Comparison of ENCODE assay signal across 8 mouse cellular contexts in genomic region chr3:117574529-117575252, GRCm38 (mm10). TPM values are rescaled to one million over a fixed set of nuclear protein-coding genes. Genes with fewer than 3 reads are reported as not detected.
DNase-seq lines count a peak whose midpoint lies in the region; ATAC-seq and TF ChIP-seq lines count a peak whose summit lies in the region.

Plppr5 (plus strand) TSS chr3:117574836.

- H3K36me3 ChIP-seq in kidney, embryonic 15.5 days = no peaks in the 10 kb centered on the region
- no peaks in the 10 kb centered on the region for H3K36me3 ChIP-seq in hindbrain, embryonic 12.5 days
- H3K36me3 ChIP-seq in limb, embryonic 14.5 days (ENCODE audit: control insufficient read depth, insufficient read depth, low read length) = no peaks in the 10 kb centered on the region

- peak within 1 kb of the TSS; percentile 97 for H3K4me2 ChIP-seq in kidney, embryonic 15.5 days
- H3K4me2 ChIP-seq in hindbrain, embryonic 12.5 days (replicated peaks) = peak within 1 kb of the TSS; percentile 97
- H3K4me2 ChIP-seq in limb, embryonic 14.5 days (replicated peaks; ENCODE audit: low read depth, low read length, severe bottlenecking) = peak within 1 kb of the TSS; percentile 99

- peak; percentile 47; the same call in 1 of the 2 replicates for ATAC-seq in kidney, embryonic 15.5 days (replicated peaks; ENCODE audit: low FRiP score)
- ATAC-seq in hindbrain, embryonic 12.5 days (ENCODE audit: low FRiP score) = peak; percentile 65
- ATAC-seq in limb, embryonic 14.5 days (ENCODE audit: low FRiP score, low read depth) = peak; percentile 32; the same call in 1 of the 2 replicates

- no peak within 1 kb of the TSS for H3K27ac ChIP-seq in kidney, embryonic 15.5 days
- H3K27ac ChIP-seq in embryonic fibroblast, embryonic 13.5 days (ENCODE audit: insufficient read depth, low read length) = no peak within 1 kb of the TSS
- H3K27ac ChIP-seq in hindbrain, embryonic 12.5 days = peak within 1 kb of the TSS; percentile 41; the same call in 1 of the 2 replicates
- no peak within 1 kb of the TSS for H3K27ac ChIP-seq in limb, embryonic 14.5 days (replicated peaks; ENCODE audit: low read depth, low read length)

- H3K9ac ChIP-seq in kidney, embryonic 15.5 days = peak within 1 kb of the TSS; percentile 4; the same call in 1 of the 2 replicates
- peak within 1 kb of the TSS; percentile 80 for H3K9ac ChIP-seq in hindbrain, embryonic 12.5 days
- peak within 1 kb of the TSS; percentile 57 for H3K9ac ChIP-seq in limb, embryonic 14.5 days (ENCODE audit: low read depth, low read length, severe bottlenecking)

- H3K9me3 ChIP-seq in kidney, embryonic 15.5 days (replicated peaks) = no peaks in the 10 kb centered on the region
- H3K9me3 ChIP-seq in hindbrain, embryonic 12.5 days (replicated peaks) = no peaks in the 10 kb centered on the region
- H3K9me3 ChIP-seq in limb, embryonic 14.5 days (ENCODE audit: control insufficient read depth, low read length) = no peaks in the 10 kb centered on the region

- H3K27me3 ChIP-seq in kidney, embryonic 15.5 days = peaks cover 51% of the 10 kb centered on the region
- H3K27me3 ChIP-seq in hindbrain, embryonic 12.5 days = peaks cover 23% of the 10 kb centered on the region
- H3K27me3 ChIP-seq in limb, embryonic 14.5 days (ENCODE audit: control insufficient read depth, insufficient read depth, low read length) = peaks cover 22% of the 10 kb centered on the region

- H3K4me1 ChIP-seq in kidney, embryonic 15.5 days = peaks cover 12% of the 10 kb centered on the region
- H3K4me1 ChIP-seq in embryonic fibroblast, embryonic 13.5 days (ENCODE audit: control insufficient read depth, insufficient read depth, low read length) = 0 out of 2 replicates have a peak, but pooled peaks cover 3% of the 10 kb centered on the region
- H3K4me1 ChIP-seq in hindbrain, embryonic 12.5 days = peaks cover 11% of the 10 kb centered on the region
- no peaks in the 10 kb centered on the region for H3K4me1 ChIP-seq in limb, embryonic 14.5 days (ENCODE audit: control insufficient read depth, insufficient read depth, low read length)

- H3K4me3 ChIP-seq in kidney, embryonic 15.5 days (replicated peaks) = peak within 1 kb of the TSS; percentile 49
- peak within 1 kb of the TSS; percentile 29 for H3K4me3 ChIP-seq in embryonic fibroblast, embryonic 13.5 days (ENCODE audit: insufficient read depth, low read length)
- peak within 1 kb of the TSS; percentile 73 for H3K4me3 ChIP-seq in hindbrain, embryonic 12.5 days
- peak within 1 kb of the TSS; percentile 61 for H3K4me3 ChIP-seq in limb, embryonic 14.5 days (replicated peaks; ENCODE audit: low read length)

- TF ChIP-seq CTCF in embryonic fibroblast, embryonic 13.5 days (IDR thresholded peaks at IDR 0.05; ENCODE audit: borderline replicate concordance, insufficient read depth, low read length) = no peak

- DNase-seq in kidney, adult 18-20 months = no peak
- peak; percentile 16 for DNase-seq in R1 (ENCODE audit: low read depth, low spot score)
- no peak for DNase-seq in limb, embryonic 14.5 days (ENCODE audit: low spot score)
- DNase-seq in right cerebral cortex, adult 18-20 months = peak; percentile 52
- no peak for DNase-seq in c-Kit-positive CD71-positive TER-119-positive erythroid progenitor cells, embryonic 14.5 days (ENCODE audit: low spot score)

- WGBS in kidney, embryonic 15.5 days = 23% methylated on average over 20 of the region's 20 CpGs
- 24% methylated on average over 20 of the region's 20 CpGs for WGBS in hindbrain, embryonic 12.5 days
- 26% methylated on average over 20 of the region's 20 CpGs for WGBS in limb, embryonic 14.5 days

- TF ChIP-seq POLR2A in embryonic fibroblast, embryonic 13.5 days (IDR thresholded peaks at IDR 0.05; ENCODE audit: low read depth, low read length) = no peak
- TF ChIP-seq POLR2A in limb, embryonic 14.5 days (IDR thresholded peaks at IDR 0.05; ENCODE audit: borderline replicate concordance, extremely low read depth, insufficient read depth, insufficient read length) = no peak

RNA-seq across cellular contexts. Expression of gene Plppr5, which starts in this region (rescaled TPM):
- polyA plus RNA-seq in kidney, embryonic 15.5 days (2015; fragmentation: Nextera tagmentation; extraction: Ambion mirVana) = 0.27 and 0.28 TPM in 2 replicates
- 0.12 TPM in 1 of 2 replicates, not detected in the other for polyA plus RNA-seq in embryonic fibroblast, embryonic 13.5 days (2011; ENCODE audit: insufficient read length, low read depth, missing spikeins)
- 0.62 and 0.78 TPM in 2 replicates for polyA plus RNA-seq in hindbrain, embryonic 12.5 days (2016; fragmentation: Nextera tagmentation; extraction: Ambion mirVana)
- 0.09 and 0.13 TPM in 2 replicates for polyA plus RNA-seq in limb, embryonic 14.5 days (2012; rRNA removed)
- polyA plus RNA-seq in limb, embryonic 14.5 days (2014; fragmentation: Nextera tagmentation; extraction: Ambion mirVana) = 0.17 and 0.22 TPM in 2 replicates

Comparison
In these comparisons a context has a peak if more than half of its experiments do, and no peak if none do; other contexts are left out.
1. Peak in ATAC-seq, H3K4me3 ChIP-seq, H3K9ac ChIP-seq and H3K4me2 ChIP-seq in kidney, embryonic 15.5 days; RNA of the gene not detected or under 1 TPM.
2. Peak in ATAC-seq, H3K4me3 ChIP-seq, H3K27ac ChIP-seq, H3K9ac ChIP-seq and H3K4me2 ChIP-seq in hindbrain, embryonic 12.5 days; RNA of the gene not detected or under 1 TPM.
3. Peak in ATAC-seq, H3K4me3 ChIP-seq, H3K9ac ChIP-seq and H3K4me2 ChIP-seq in limb, embryonic 14.5 days; RNA of the gene not detected or under 1 TPM.
4. H3K9ac ChIP-seq: peak in every context shown above with its lines; median percentile 80 in hindbrain, embryonic 12.5 days; 57 in limb, embryonic 14.5 days; 4 in kidney, embryonic 15.5 days.
5. DNase-seq: peak in R1 (single experiment) and right cerebral cortex, adult 18-20 months (single experiment); none in kidney, adult 18-20 months (single experiment), limb, embryonic 14.5 days (single experiment) and c-Kit-positive CD71-positive TER-119-positive erythroid progenitor cells, embryonic 14.5 days (single experiment).
6. Peak in every context shown above with its lines, with median percentiles within 50 percentile points of each other: ATAC-seq, H3K4me2 ChIP-seq and H3K4me3 ChIP-seq.